Mouse (Mus musculus): Measurements from ENCODE around the gene Pbp2. TPM values are rescaled to one million over a fixed set of nuclear protein-coding genes. Genes with fewer than 3 reads are reported as not detected.

Pbp2 gene
- polyA plus RNA-seq, 1 experiment from 2014 or later, result 0.26 TPM

GRCm38 (mm10) chr6:135296267-135296666 is 13.9 kb downstream of the Pbp2 start:
- Histone ChIP-seq H3K4me1 (replicated peaks) (peaks cover 6% of the 10 kb centered on the region; the same call in 1 of the 2 replicates), H3K27me3 (no peaks in the 10 kb centered on the region), H3K4me3 (no peak overlapping the region), H3K9me3 (no peaks in the 10 kb centered on the region), H3K4me2 (no peak overlapping the region), H3K27ac (no peak overlapping the region), H3K36me3 (no peaks in the 10 kb centered on the region), H3K9ac (no peak overlapping the region)
- ATAC-seq (ENCODE audit: low FRiP score), result no peak
- 84% methylated on average over 17 of the region's 17 CpGs for WGBS

- peak overlapping the region; percentile 13; the same call in 1 of the 2 replicates for H3K27ac ChIP-seq
- no peak for ATAC-seq (ENCODE audit: low FRiP score)
- peaks cover 6% of the 10 kb centered on the region; the same call in 1 of the 2 replicates for H3K4me1 ChIP-seq (replicated peaks)
- no peaks in the 10 kb centered on the region for H3K36me3 ChIP-seq
- H3K4me2 ChIP-seq, result no peak overlapping the region
- no peak overlapping the region for H3K4me3 ChIP-seq
- H3K27me3 ChIP-seq, result no peaks in the 10 kb centered on the region
- H3K9me3 ChIP-seq, result no peaks in the 10 kb centered on the region
- 77% methylated on average over 11 of the region's 11 CpGs for WGBS
- no peak overlapping the region for H3K9ac ChIP-seq
Observed at GRCm38 (mm10) chr6:135295082-135295861, 14.9 kb downstream of the Pbp2 start.

DNA sequence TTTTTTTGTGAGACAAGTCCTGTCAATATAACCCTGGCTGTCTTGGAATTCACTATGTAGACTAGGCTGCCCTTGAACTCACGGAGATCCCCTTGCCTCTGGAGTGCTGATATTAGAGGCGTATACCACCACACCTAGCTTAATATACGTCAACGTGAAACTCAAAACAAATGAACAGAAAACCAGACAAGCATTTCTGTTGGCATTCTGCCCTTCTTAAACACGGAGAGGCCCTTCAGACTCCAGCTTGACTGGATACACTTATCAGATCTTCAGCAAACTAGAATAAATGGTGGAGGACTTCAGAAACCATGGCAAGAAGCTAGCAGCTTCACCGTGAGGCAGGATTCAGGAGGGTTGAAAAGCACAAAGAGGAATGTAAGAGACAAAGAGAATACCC is 16.1 kb downstream of the Pbp2 start:
- H3K9me3 ChIP-seq, result no peaks in the 10 kb centered on the region
- H3K27ac ChIP-seq, result no peak overlapping the region
- no peaks in the 10 kb centered on the region for H3K27me3 ChIP-seq
- no peaks in the 10 kb centered on the region for H3K36me3 ChIP-seq
- H3K4me1 ChIP-seq (replicated peaks), result peaks cover 6% of the 10 kb centered on the region; the same call in 1 of the 2 replicates
- 84% methylated on average over 6 of the region's 6 CpGs for WGBS
- ATAC-seq (ENCODE audit: low FRiP score), result no peak
- no peak overlapping the region for H3K9ac ChIP-seq
- H3K4me3 ChIP-seq, result no peak overlapping the region
- H3K4me2 ChIP-seq, result no peak overlapping the region

DNA sequence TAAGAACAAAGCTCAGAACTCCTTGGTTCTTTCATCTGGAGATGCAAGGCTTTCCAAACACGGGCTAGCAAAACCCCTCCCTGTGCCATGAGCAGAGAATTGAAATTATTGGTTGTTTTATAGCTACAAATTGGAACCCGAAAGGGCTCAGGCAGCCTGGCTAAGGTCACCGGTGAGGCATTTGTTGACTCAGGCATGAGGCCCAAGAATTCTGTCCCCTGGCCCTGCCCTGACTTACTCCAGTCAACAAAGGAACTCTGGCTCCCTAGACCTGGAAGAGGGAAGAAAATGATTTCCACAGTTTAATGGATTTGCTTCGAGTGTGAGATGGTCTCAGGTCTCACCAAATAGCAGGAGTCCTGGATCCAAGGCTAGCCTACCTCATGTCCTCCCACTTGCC is 17.8 kb downstream of the Pbp2 start:
- peaks cover 6% of the 10 kb centered on the region; the same call in 1 of the 2 replicates for H3K4me1 ChIP-seq (replicated peaks)
- H3K27me3 ChIP-seq, result no peaks in the 10 kb centered on the region
- H3K4me2 ChIP-seq, result no peak overlapping the region
- WGBS, result 75% methylated on average over 4 of the region's 4 CpGs
- no peak overlapping the region for H3K9ac ChIP-seq
- no peak overlapping the region for H3K27ac ChIP-seq
- H3K36me3 ChIP-seq, result no peaks in the 10 kb centered on the region
- H3K9me3 ChIP-seq, result no peaks in the 10 kb centered on the region
- no peak overlapping the region for H3K4me3 ChIP-seq
- no peak for ATAC-seq (ENCODE audit: low FRiP score)

DNA sequence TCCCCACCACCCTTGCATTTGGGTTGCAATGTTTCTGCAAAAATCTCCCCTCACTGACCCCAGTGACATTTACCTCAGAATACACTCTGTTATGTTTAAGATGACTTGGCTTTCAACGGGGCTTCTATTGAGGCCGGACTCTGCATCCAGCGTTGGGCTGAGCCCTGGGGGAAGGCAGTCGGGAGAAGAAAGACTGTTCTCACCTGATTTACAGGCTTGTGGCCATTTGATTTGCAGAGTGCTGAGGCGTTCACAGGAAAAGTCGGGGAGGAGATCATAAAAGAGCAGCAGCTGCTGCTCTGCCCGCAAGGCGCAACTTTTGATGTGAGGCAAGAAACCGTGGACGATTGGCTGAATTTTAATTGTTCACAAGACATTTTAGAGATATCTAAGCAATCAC is 30.3 kb downstream of the Pbp2 start:
- ATAC-seq (ENCODE audit: low FRiP score), result no peak
- no peak overlapping the region; the same call in 1 of the 2 replicates for H3K9ac ChIP-seq
- 0 out of 2 replicates have a peak overlapping the region, but pooled peaks have one; percentile 13 for H3K4me2 ChIP-seq
- 52% methylated on average over 10 of the region's 10 CpGs for WGBS
- no peak overlapping the region for H3K4me3 ChIP-seq
- no peaks in the 10 kb centered on the region for H3K9me3 ChIP-seq
- peak overlapping the region; percentile 20 for H3K27ac ChIP-seq
- H3K27me3 ChIP-seq, result no peaks in the 10 kb centered on the region
- H3K36me3 ChIP-seq, result no peaks in the 10 kb centered on the region
- peaks cover 12% of the 10 kb centered on the region; the same call in 1 of the 2 replicates for H3K4me1 ChIP-seq (replicated peaks)

- H3K36me3 ChIP-seq, result no peaks in the 10 kb centered on the region
- H3K4me1 ChIP-seq (replicated peaks), result peaks cover 13% of the 10 kb centered on the region; the same call in 1 of the 2 replicates
- no peaks in the 10 kb centered on the region for H3K9me3 ChIP-seq
- H3K9ac ChIP-seq, result no peak overlapping the region
- peak overlapping the region; percentile 20; the same call in 1 of the 2 replicates for H3K27ac ChIP-seq
- no peak overlapping the region for H3K4me2 ChIP-seq
- H3K27me3 ChIP-seq, result no peaks in the 10 kb centered on the region
- WGBS, result 61% methylated on average over 5 of the region's 5 CpGs
- no peak overlapping the region for H3K4me3 ChIP-seq
- 0 out of 2 replicates have a peak, but pooled peaks have one; percentile 59 for ATAC-seq (ENCODE audit: low FRiP score)
Observed at GRCm38 (mm10) chr6:135279286-135279685, 30.9 kb downstream of the Pbp2 start.

DNA sequence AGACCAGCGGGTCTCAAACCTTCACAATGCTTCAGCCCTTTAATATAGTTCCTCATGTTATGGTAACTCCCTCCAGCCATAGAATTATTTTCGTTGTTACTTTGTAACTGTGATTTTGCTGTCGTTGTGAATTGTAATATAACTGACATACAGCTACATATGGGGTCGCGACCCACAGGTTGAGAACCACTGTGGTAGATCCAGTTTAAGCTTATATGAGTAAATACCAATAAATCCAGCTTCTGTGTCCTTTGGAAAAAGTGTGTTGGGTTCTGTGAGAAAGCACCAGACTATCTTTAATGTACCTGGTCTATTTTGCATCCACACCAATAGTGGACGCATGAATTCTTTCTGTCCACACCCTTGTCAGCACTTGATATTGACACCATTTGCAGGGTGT is 31.9 kb downstream of the Pbp2 start:
- H3K4me1 ChIP-seq (replicated peaks), result peaks cover 13% of the 10 kb centered on the region; the same call in 1 of the 2 replicates
- H3K36me3 ChIP-seq, result no peaks in the 10 kb centered on the region
- no peak overlapping the region for H3K9ac ChIP-seq
- H3K9me3 ChIP-seq, result no peaks in the 10 kb centered on the region
- no peaks in the 10 kb centered on the region for H3K27me3 ChIP-seq
- ATAC-seq (ENCODE audit: low FRiP score), result no peak
- no peak overlapping the region for H3K27ac ChIP-seq
- H3K4me2 ChIP-seq, result no peak overlapping the region
- WGBS, result 89% methylated on average over 6 of the region's 6 CpGs
- H3K4me3 ChIP-seq, result no peak overlapping the region

DNA sequence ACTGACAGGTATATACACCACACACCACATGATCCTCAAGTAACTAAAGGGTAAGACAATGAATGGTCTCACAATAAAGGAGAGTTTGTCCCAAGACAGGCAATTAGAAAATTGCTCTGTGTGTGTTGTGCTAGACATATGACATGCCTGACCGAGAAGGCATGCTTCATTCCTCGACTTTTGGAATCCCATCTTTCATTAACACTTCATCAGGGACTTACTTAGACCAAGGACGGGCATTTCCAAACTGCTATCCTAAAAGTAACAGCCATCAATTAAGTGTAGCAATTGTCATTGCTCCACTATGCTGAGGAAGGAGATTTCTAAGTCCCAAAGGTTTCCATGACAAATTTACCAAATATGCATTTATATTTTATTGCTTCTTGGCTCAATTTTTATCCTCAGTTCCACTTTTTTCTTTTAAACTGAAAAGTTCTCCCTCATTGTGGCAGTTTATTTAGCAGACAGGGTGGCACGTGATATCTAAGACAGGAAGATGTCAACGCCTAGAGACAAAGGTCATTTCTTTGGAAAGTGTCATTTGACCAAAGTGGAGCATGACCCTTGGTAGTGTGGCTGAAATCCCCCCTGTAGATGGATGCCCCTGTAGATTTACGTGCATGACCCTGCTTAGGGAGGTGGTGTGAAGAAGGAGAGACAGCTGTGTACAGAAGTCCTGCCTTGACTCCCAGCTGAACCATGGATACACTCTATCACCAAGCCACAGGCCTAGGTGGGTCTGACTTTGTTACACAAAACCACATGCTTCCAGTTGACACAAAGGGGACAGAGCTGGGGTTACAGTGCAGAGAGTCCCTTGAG is 33.5 kb downstream of the Pbp2 start:
- H3K4me1 ChIP-seq (replicated peaks), result peaks cover 18% of the 10 kb centered on the region
- ATAC-seq (ENCODE audit: low FRiP score), result no peak
- H3K9ac ChIP-seq, result no peak overlapping the region
- no peaks in the 10 kb centered on the region for H3K36me3 ChIP-seq
- no peak overlapping the region for H3K4me2 ChIP-seq
- no peaks in the 10 kb centered on the region for H3K27me3 ChIP-seq
- H3K9me3 ChIP-seq, result no peaks in the 10 kb centered on the region
- no peak overlapping the region for H3K27ac ChIP-seq
- 84% methylated on average over 6 of the region's 6 CpGs for WGBS
- H3K4me3 ChIP-seq, result no peak overlapping the region

DNA sequence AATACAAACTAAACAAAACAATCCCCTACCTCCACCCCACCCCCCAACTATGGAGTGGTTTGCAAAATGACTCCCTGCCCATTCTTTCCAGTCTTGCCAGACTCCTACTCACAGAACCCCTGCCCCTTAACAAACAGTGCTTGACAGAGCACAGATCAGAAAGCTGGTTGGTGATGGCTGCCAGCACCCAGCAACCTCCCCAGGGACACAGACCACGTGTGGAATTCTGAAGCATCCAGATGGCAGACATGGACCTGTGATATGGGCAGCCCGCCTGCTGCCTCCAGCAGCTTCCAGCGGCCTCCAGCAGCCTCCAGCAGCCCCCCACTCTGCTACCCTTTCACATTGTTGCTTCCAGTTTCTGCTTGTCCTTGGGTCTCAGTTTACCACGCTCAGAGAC is 35.0 kb downstream of the Pbp2 start:
- 56% methylated on average over 4 of the region's 4 CpGs for WGBS
- H3K9me3 ChIP-seq, result no peaks in the 10 kb centered on the region
- no peak overlapping the region for H3K4me3 ChIP-seq
- no peak overlapping the region for H3K4me2 ChIP-seq
- H3K36me3 ChIP-seq, result no peaks in the 10 kb centered on the region
- peaks cover 18% of the 10 kb centered on the region for H3K4me1 ChIP-seq (replicated peaks)
- H3K27me3 ChIP-seq, result no peaks in the 10 kb centered on the region
- ATAC-seq (ENCODE audit: low FRiP score), result no peak
- H3K27ac ChIP-seq, result no peak overlapping the region
- no peak overlapping the region for H3K9ac ChIP-seq

GRCm38 (mm10) chr6:135273066-135273465 is 37.1 kb downstream of the Pbp2 start:
- no peaks in the 10 kb centered on the region for H3K9me3 ChIP-seq
- no peaks in the 10 kb centered on the region for H3K36me3 ChIP-seq
- H3K27ac ChIP-seq, result no peak overlapping the region
- WGBS, result 93% methylated on average over 6 of the region's 6 CpGs
- H3K27me3 ChIP-seq, result no peaks in the 10 kb centered on the region
- H3K9ac ChIP-seq, result no peak overlapping the region
- H3K4me3 ChIP-seq, result no peak overlapping the region
- ATAC-seq (ENCODE audit: low FRiP score), result no peak
- H3K4me1 ChIP-seq (replicated peaks), result peaks cover 11% of the 10 kb centered on the region
- H3K4me2 ChIP-seq, result no peak overlapping the region

- no peak overlapping the region for H3K9ac ChIP-seq
- H3K4me3 ChIP-seq, result no peak overlapping the region
- no peak overlapping the region for H3K27ac ChIP-seq
- peaks cover 11% of the 10 kb centered on the region for H3K4me1 ChIP-seq (replicated peaks)
- WGBS, result 52% methylated on average over 2 of the region's 2 CpGs
- no peaks in the 10 kb centered on the region for H3K27me3 ChIP-seq
- no peaks in the 10 kb centered on the region for H3K36me3 ChIP-seq
- H3K9me3 ChIP-seq, result no peaks in the 10 kb centered on the region
- ATAC-seq (ENCODE audit: low FRiP score), result no peak
- no peak overlapping the region for H3K4me2 ChIP-seq
Observed at GRCm38 (mm10) chr6:135271761-135272160, 38.4 kb downstream of the Pbp2 start.

GRCm38 (mm10) chr6:135269626-135270025 is 40.6 kb downstream of the Pbp2 start:
- ATAC-seq (ENCODE audit: low FRiP score), result no peak
- no peaks in the 10 kb centered on the region for H3K9me3 ChIP-seq

More at GRCm38 (mm10) chr6:135269626-135270025, 40.6 kb downstream of the Pbp2 start:
- 48% methylated on average over 6 of the region's 6 CpGs for WGBS
- Histone ChIP-seq H3K4me3 (no peak overlapping the region), H3K9ac (no peak overlapping the region), H3K4me2 (no peak overlapping the region), H3K36me3 (no peaks in the 10 kb centered on the region), H3K27ac (no peak overlapping the region), H3K27me3 (no peaks in the 10 kb centered on the region), H3K4me1 (replicated peaks) (peaks cover 4% of the 10 kb centered on the region)
